Comparison of ENCODE assay signal across 26 mouse cellular contexts in the genomic region with DNA sequence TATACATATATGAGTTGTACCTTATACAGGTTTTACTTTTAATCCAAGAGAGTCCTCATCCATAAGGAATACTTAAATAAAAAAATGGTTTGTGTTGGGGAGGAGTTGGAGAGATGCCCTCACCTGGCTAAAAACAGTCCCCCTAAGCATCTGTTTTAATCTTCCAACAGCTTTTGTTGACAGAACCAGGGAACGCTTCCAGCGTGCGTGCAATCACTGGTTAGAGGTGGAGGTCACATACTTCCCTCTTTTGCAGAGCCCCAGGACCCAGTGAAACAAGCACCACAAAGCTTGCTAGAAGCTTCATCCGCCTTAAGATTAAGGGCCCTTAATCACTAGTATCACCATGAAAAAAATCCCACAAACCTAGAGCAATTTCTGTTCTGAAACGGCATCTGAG. TPM values are rescaled to one million over a fixed set of nuclear protein-coding genes. Genes with fewer than 3 reads are reported as not detected.
DNase-seq lines count a peak whose midpoint lies in the region; ATAC-seq and TF ChIP-seq lines count a peak whose summit lies in the region.
"Had no signal": no experiment of that assay in that cellular context is flagged by ENCODE, and none has a peak within 500 bp of the region (broad histone marks: within the 10 kb centered on the region; RNA-seq: fewer than 3 reads in every experiment).

No protein-coding gene starts in this region.

- no peak overlapping the region for H3K27ac ChIP-seq in heart, embryonic 11.5 days (ENCODE audit: low read depth, low read length)
- H3K27ac ChIP-seq in heart, postnatal 0 days (ENCODE audit: low read depth): peak overlapping the region; percentile 43
- H3K27ac ChIP-seq: forebrain, embryonic 12.5 days; heart, embryonic 15.5 days; hindbrain, embryonic 13.5 days; kidney, postnatal 0 days; midbrain, embryonic 12.5 days; neural tube, embryonic 13.5 days had no signal

- no peak overlapping the region for H3K9ac ChIP-seq in heart, embryonic 11.5 days (ENCODE audit: low read depth, low read length)
- H3K9ac ChIP-seq in heart, postnatal 0 days (replicated peaks; ENCODE audit: low read depth, low read length): no peak overlapping the region
- H3K9ac ChIP-seq: embryonic facial prominence, embryonic 15.5 days; forebrain, embryonic 12.5 days; forebrain, postnatal 0 days; heart, embryonic 15.5 days; hindbrain, embryonic 13.5 days; midbrain, embryonic 12.5 days; neural tube, embryonic 13.5 days had no signal

- no peak for TF ChIP-seq EP300 in heart, postnatal 0 days (IDR thresholded peaks at IDR 0.05; ENCODE audit: low read depth)

- no peak for TF ChIP-seq CTCF in lung, adult 2 months (IDR thresholded peaks at IDR 0.05; ENCODE audit: insufficient read depth, low read length)
- no peak for TF ChIP-seq CTCF in heart, postnatal 0 days (IDR thresholded peaks at IDR 0.05; ENCODE audit: low read depth)

- peaks cover 5% of the 10 kb centered on the region; the same call in 1 of the 2 replicates for H3K4me1 ChIP-seq in heart, embryonic 11.5 days (ENCODE audit: control insufficient read depth, insufficient read depth, low read length)
- H3K4me1 ChIP-seq in lung, adult 2 months (ENCODE audit: control insufficient read depth, insufficient read depth, low read length): no peaks in the 10 kb centered on the region
- H3K4me1 ChIP-seq in heart, postnatal 0 days (ENCODE audit: control insufficient read depth, insufficient read depth): peaks cover 15% of the 10 kb centered on the region
- H3K4me1 ChIP-seq: forebrain, embryonic 12.5 days; midbrain, embryonic 12.5 days; neural tube, embryonic 13.5 days had no signal

- H3K9me3 ChIP-seq in heart, embryonic 11.5 days (replicated peaks; ENCODE audit: control insufficient read depth, low read length): no peaks in the 10 kb centered on the region
- H3K9me3 ChIP-seq in heart, postnatal 0 days (replicated peaks; ENCODE audit: control insufficient read depth, low read length): no peaks in the 10 kb centered on the region
- H3K9me3 ChIP-seq: embryonic facial prominence, embryonic 15.5 days; forebrain, embryonic 12.5 days; G1E; heart, embryonic 15.5 days; hindbrain, embryonic 13.5 days; megakaryocyte, embryonic 14.5 days; midbrain, embryonic 12.5 days; neural tube, embryonic 13.5 days had no signal

- H3K4me2 ChIP-seq in heart, embryonic 11.5 days: no peak overlapping the region
- H3K4me2 ChIP-seq in heart, postnatal 0 days (ENCODE audit: low read depth, low read length): no peak overlapping the region
- H3K4me2 ChIP-seq: embryonic facial prominence, embryonic 15.5 days; forebrain, embryonic 12.5 days; heart, embryonic 15.5 days; hindbrain, embryonic 13.5 days; midbrain, embryonic 12.5 days; neural tube, embryonic 13.5 days had no signal

- no peaks in the 10 kb centered on the region for H3K27me3 ChIP-seq in heart, embryonic 11.5 days (ENCODE audit: control insufficient read depth, insufficient read depth, low read length)
- no peaks in the 10 kb centered on the region for H3K27me3 ChIP-seq in heart, postnatal 0 days (ENCODE audit: control insufficient read depth, insufficient read depth, low read length)
- H3K27me3 ChIP-seq: embryonic facial prominence, embryonic 15.5 days; forebrain, embryonic 12.5 days; heart, embryonic 15.5 days; hindbrain, embryonic 13.5 days; midbrain, embryonic 12.5 days; neural tube, embryonic 13.5 days; Patski had no signal

- no peak for ATAC-seq in heart, embryonic 11.5 days (replicated peaks; ENCODE audit: insufficient number of reproducible peaks, low FRiP score, low TSS enrichment)
- ATAC-seq in heart, postnatal 0 days (ENCODE audit: insufficient read depth, low read depth): no peak
- ATAC-seq: forebrain, postnatal 0 days; intestine, embryonic 16.5 days; Patski had no signal

- DNase-seq in heart, adult 11 months: peak; percentile 94
- peak; percentile 26 to 33 for DNase-seq in lung, adult 18-20 months
- no peak for DNase-seq in lung, adult 2 months
- DNase-seq in heart, postnatal 0 days (ENCODE audit: low spot score): no peak
- peak; percentile 54 for DNase-seq in lung, postnatal 36 days
- no peak for DNase-seq in adrenal gland, adult (ENCODE audit: inconsistent age in 2 of 2, low spot score in 1 of 2)
- DNase-seq: adrenal gland, postnatal 25 days; cerebellum, adult 11-12 months; cerebellum, adult 9-11 months; forebrain, postnatal 0 days; kidney, adult 8-10 months; layer of hippocampus, adult 9-11 months; liver; thymus, postnatal 4 days had no signal

- WGBS in heart, embryonic 11.5 days (ENCODE audit: insufficient replicate concordance): 76% methylated on average over 5 of the region's 5 CpGs
- WGBS in lung, adult 2 months: 70% methylated on average over 5 of the region's 5 CpGs
- 43% methylated on average over 5 of the region's 5 CpGs for WGBS in heart, postnatal 0 days

- TF ChIP-seq POLR2A in lung, adult 2 months (IDR thresholded peaks at IDR 0.05; ENCODE audit: borderline replicate concordance, extremely low read depth, low read depth, low read length): no peak

- no peak overlapping the region for H3K4me3 ChIP-seq in heart, embryonic 11.5 days (ENCODE audit: low read depth, low read length)
- no peak overlapping the region for H3K4me3 ChIP-seq in lung, adult 2 months (replicated peaks; ENCODE audit: extremely low read depth, low read depth, low read length)
- H3K4me3 ChIP-seq in heart, postnatal 0 days (ENCODE audit: low read depth, low read length): no peak overlapping the region
- H3K4me3 ChIP-seq: embryonic facial prominence, embryonic 15.5 days; forebrain, embryonic 12.5 days; heart, embryonic 15.5 days; hindbrain, embryonic 13.5 days; megakaryocyte, embryonic 14.5 days; midbrain, embryonic 12.5 days; neural tube, embryonic 13.5 days had no signal

- peaks cover 22% of the 10 kb centered on the region for H3K36me3 ChIP-seq in heart, embryonic 11.5 days (ENCODE audit: control insufficient read depth, insufficient read depth, low read length)
- peaks cover 57% of the 10 kb centered on the region for H3K36me3 ChIP-seq in heart, postnatal 0 days (replicated peaks; ENCODE audit: control insufficient read depth, insufficient read depth, low read length)
- H3K36me3 ChIP-seq: G1E had no signal

RNA-seq across cellular contexts. Expression of gene Cbr4, which starts 49.9 kb away (rescaled TPM):
- polyA plus RNA-seq in heart, embryonic 11.5 days (2014; fragmentation: Nextera tagmentation; extraction: Ambion mirVana): 30.2 and 41.3 TPM in 2 replicates
- 3.6 and 5.6 TPM in 2 replicates for polyA plus RNA-seq in lung, adult 2 months (2012; rRNA removed)
- total RNA-seq in heart, postnatal 0 days (2014; rRNA removed; ENCODE audit: low replicate concordance): 31.0 and 74.6 TPM in 2 replicates
- 86.2 and 86.5 TPM in 2 replicates for polyA plus RNA-seq in heart, postnatal 0 days (2015; fragmentation: Nextera tagmentation; extraction: Ambion mirVana)

Comparison
In these comparisons a context has a peak if more than half of its experiments do, and no peak if none do; other contexts are left out.
1. DNase-seq: peak in heart, adult 11 months (single experiment), lung, adult 18-20 months (2 of 2) and lung, postnatal 36 days (single experiment); none in lung, adult 2 months (single experiment), heart, postnatal 0 days (single experiment) and adrenal gland, adult (0 of 2).